Mouse (Mus musculus) forebrain, embryonic 15.5 days (tissue): ENCODE measurements around the gene B4galt5. TPM values are rescaled to one million over a fixed set of nuclear protein-coding genes. Genes with fewer than 3 reads are reported as not detected.

Experiments used
- ATAC-seq: fragments of 200-750 bp; cut with Nextera tagmentation; replicated peaks from 2 replicates; pipeline ENCODE4 v1.8.0; 2017; ENCODE audit warnings: mild to moderate bottlenecking, moderate TSS enrichment, moderate library complexity
- H3K27ac ChIP-seq: fragments of 300-500 bp; sonication (generic); replicated peaks from 2 replicates; pipeline ENCODE4 v1.5.1; 2015; ENCODE audit warnings: mild to moderate bottlenecking, inconsistent platforms
- H3K27me3 ChIP-seq: fragments of 300-500 bp; sonication (generic); 2 replicates; pipeline ENCODE4 v1.6.1; 2015; ENCODE audit warnings: inconsistent platforms
- H3K36me3 ChIP-seq: fragments of 300-500 bp; sonication (generic); 2 replicates; pipeline ENCODE4 v1.6.1; 2015; ENCODE audit warnings: mild to moderate bottlenecking, inconsistent platforms
- H3K4me1 ChIP-seq: fragments of 300-500 bp; sonication (generic); 2 replicates; pipeline ENCODE4 v1.6.1; 2015; ENCODE audit warnings: inconsistent platforms
- H3K4me2 ChIP-seq: fragments of 300-500 bp; sonication (generic); replicated peaks from 2 replicates; pipeline ENCODE4 v1.6.1; 2015; ENCODE audit warnings: mild to moderate bottlenecking, inconsistent platforms
- H3K4me3 ChIP-seq: fragments of 300-500 bp; sonication (generic); 2 replicates; pipeline ENCODE4 v1.5.1; 2015; ENCODE audit warnings: mild to moderate bottlenecking, inconsistent platforms
- H3K9ac ChIP-seq: fragments of 300-500 bp; sonication (generic); replicated peaks from 2 replicates; pipeline ENCODE4 v1.6.1; 2015; ENCODE audit warnings: mild to moderate bottlenecking, inconsistent platforms
- H3K9me3 ChIP-seq: fragments of 300-500 bp; sonication (generic); 2 replicates; pipeline ENCODE4 v1.6.1; 2016; ENCODE audit warnings: inconsistent platforms
- WGBS: fragments of 180-500 bp; shearing (Covaris S2); methylation state at CpG from one replicate; pipeline ENCODE4 v1.1.7; 2015; ENCODE audit warnings: mixed read lengths; 5-methylcytosine and 5-hydroxymethylcytosine counted together
- polyA plus RNA-seq: library from polyadenylated mRNA; unstranded; fragments of >200 nt; fragmentation: Nextera tagmentation; extraction: Ambion mirVana; gene quantifications from 2 replicates; pipeline ENCODE4 v1.2.1, GENCODE M21; 2015

Gene B4galt5
- polyA plus RNA-seq, 1 experiment from 2014 or later = 15.2 TPM

DNA sequence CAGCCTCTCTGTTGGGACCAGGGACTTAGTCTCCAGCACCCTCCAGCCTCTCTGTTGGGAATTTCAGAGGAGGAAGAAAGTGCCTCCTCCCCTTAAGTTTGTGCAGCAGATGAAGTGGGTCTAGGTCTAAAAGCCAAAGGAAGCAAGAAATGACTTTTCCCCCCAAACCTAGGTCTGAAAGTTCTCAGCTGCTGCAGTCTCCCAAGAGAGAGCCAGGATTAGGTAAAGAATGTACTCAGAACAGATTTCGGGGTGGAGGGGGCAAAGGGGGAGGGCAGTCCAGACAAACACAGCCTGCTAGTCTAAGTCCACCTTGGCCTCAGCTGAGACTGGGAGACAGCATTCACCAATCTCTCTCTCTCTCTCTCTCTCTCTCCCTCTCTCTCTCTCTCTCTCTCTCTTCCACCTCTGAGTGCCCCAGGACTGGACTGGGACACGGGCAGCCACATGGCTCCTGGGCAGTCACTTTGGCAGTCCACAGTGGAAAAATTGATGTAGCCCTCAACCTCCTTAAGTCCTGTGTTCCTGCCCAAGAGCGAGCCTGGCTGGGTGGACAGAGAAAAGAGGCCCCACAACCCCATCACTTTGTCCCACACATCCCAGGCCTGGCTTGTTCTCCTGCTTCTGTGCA, 96.8 kb downstream of the B4galt5 start:
- no peak overlapping the region for H3K9ac ChIP-seq
- H3K36me3 ChIP-seq = no peaks in the 10 kb centered on the region
- H3K9me3 ChIP-seq = no peaks in the 10 kb centered on the region
- ATAC-seq = no peak
- no peaks in the 10 kb centered on the region for H3K27me3 ChIP-seq
- H3K27ac ChIP-seq = no peak overlapping the region
- H3K4me1 ChIP-seq = peaks cover 7% of the 10 kb centered on the region
- H3K4me3 ChIP-seq = no peak overlapping the region
- WGBS = 48% methylated on average over 3 of the region's 3 CpGs
- no peak overlapping the region for H3K4me2 ChIP-seq

DNA sequence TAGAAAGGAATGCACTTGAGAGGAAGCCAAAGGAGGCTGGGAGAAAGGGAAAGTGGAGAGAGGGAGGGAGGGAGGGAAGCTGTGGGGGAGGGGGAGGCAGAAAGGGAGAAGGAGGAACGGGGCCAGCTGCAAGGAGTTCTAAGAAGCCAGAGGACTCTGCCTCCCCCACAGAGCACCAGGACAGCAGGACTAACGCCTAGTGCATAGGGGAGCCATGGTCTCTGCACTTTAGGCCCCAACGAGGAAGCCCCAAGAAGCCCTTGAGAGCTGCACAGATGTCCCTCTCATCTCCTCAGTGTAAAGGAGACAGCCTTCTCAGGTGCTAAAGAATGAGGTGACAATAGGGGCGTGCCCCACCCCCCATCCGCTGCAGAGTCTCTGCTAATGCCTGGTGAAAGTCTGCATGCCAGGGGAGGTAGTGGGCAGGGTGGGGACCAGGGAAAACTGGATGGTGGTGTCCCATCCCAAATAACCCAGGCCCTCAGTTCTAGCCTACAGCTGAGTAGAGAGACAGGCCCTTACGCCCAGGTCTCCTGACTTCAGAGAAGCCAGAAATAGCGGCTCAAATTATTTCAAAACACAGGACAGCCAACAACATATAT, 98.1 kb downstream of the B4galt5 start:
- Histone ChIP-seq H3K4me1 (peaks cover 7% of the 10 kb centered on the region), H3K9me3 (no peaks in the 10 kb centered on the region), H3K9ac (no peak overlapping the region), H3K4me2 (no peak overlapping the region), H3K36me3 (no peaks in the 10 kb centered on the region), H3K4me3 (no peak overlapping the region), H3K27ac (no peak overlapping the region), H3K27me3 (no peaks in the 10 kb centered on the region)
- WGBS = 24% methylated on average over 7 of the region's 7 CpGs
- ATAC-seq = no peak

DNA sequence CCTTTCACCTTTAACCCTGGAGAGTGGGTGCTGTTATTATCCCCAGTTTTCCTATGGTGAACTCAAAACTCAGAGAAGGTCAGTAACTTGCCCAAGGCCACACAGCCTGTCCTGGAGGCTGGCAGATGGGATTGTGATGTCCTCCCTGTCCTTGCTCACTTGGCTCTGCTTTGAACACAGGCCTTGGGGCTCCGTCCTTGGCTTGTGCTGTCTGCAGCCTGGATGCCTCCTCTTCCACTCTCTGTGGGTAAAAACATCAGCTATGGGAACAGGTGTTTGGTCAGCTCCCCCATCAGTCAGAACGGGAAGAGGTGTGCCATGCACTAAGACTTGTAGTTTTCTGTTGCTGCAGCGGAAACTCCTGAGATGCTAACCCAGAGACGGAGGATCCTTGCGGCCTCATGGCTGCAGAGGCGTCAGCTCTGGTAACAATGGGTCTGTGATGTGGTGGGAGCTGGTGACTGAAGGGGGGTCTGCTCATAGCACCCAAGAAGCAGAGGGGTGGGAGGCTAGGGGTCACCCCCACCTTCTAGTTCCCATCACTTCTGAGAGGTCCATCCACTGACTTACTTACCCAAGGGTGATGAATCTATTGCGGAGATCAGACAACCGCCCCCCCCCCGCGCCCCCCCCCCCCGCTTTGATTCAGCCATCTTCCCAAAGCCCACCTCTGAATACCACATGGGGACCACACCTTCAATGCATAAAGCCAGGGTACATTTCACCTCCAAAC, 98.8 kb downstream of the B4galt5 start:
- no peaks in the 10 kb centered on the region for H3K27me3 ChIP-seq
- peaks cover 7% of the 10 kb centered on the region for H3K4me1 ChIP-seq
- no peak overlapping the region for H3K4me2 ChIP-seq
- no peak overlapping the region for H3K4me3 ChIP-seq
- no peak overlapping the region for H3K9ac ChIP-seq
- H3K36me3 ChIP-seq = no peaks in the 10 kb centered on the region
- no peak overlapping the region for H3K27ac ChIP-seq
- H3K9me3 ChIP-seq = no peaks in the 10 kb centered on the region
- 42% methylated on average over 11 of the region's 11 CpGs for WGBS
- no peak for ATAC-seq

DNA sequence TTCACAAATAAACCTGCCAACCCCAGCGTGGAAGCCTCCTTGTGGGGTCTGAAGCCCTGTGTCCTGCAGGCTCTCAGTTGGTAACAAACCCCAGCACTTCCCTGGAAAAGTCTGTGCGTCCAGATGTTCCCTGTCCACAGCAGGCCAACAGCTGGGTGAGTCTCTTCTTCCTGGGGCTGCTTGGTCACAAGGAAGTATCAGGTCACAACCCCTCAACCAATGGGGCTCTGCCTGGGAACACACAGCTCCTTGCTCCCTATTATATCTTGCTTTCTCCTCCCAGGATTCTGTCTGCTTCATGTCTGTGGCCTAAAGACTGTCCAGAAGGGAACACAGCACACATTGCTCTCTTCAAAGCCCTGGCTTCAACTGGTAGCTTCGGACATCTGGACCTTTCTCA, 99.4 kb downstream of the B4galt5 start:
- peaks cover 7% of the 10 kb centered on the region for H3K4me1 ChIP-seq
- WGBS = 80% methylated on average over 3 of the region's 3 CpGs
- no peaks in the 10 kb centered on the region for H3K36me3 ChIP-seq
- H3K9me3 ChIP-seq = no peaks in the 10 kb centered on the region
- H3K27me3 ChIP-seq = no peaks in the 10 kb centered on the region
- H3K4me3 ChIP-seq = no peak overlapping the region
- ATAC-seq = no peak
- no peak overlapping the region for H3K9ac ChIP-seq
- no peak overlapping the region for H3K27ac ChIP-seq
- no peak overlapping the region for H3K4me2 ChIP-seq

Other genes starting within 250 kb of the B4galt5 start
- 2.2 and 2.4 TPM in 2 replicates for gene Kcnb1, start 159.0 kb downstream of the B4galt5 start, polyA plus RNA-seq
- 2.7 and 3.6 TPM in 2 replicates for gene Ptgis, start 108.6 kb downstream of the B4galt5 start, polyA plus RNA-seq
- gene Slc9a8, start 72.5 kb upstream of the B4galt5 start, polyA plus RNA-seq = 20.4 and 23.1 TPM in 2 replicates
- 132 TPM in 2 replicates for gene Rnf114, start 143.5 kb upstream of the B4galt5 start, polyA plus RNA-seq
- 32.1 and 32.6 TPM in 2 replicates for gene Spata2, start 143.7 kb upstream of the B4galt5 start, polyA plus RNA-seq
- 2.1 and 2.7 TPM in 2 replicates for gene Snai1, start 189.0 kb upstream of the B4galt5 start, polyA plus RNA-seq